Mouse (Mus musculus) heart, postnatal 36 days (tissue): ENCODE results near the gene Cnot6. TPM values are rescaled to one million over a fixed set of nuclear protein-coding genes. Genes with fewer than 3 reads are reported as not detected.

Experiments
- DNase-seq, 2 experiments: peaks; one replicate each; pipeline ENCODE4 v3.0.0; 2021 to 2022
- intact Hi-C: fragments of 180-260 bp; cut with DNase I; formaldehyde crosslinking; loops from one replicate; pipeline ENCODE4 v1.15.1; 2025
- total RNA-seq, 2 experiments: library from RNA; stranded (reverse); gene quantifications; 2 replicates each; pipeline ENCODE4 v1.2.3; 2021

Gene Cnot6
- total RNA-seq, 2 experiments from 2014 or later = 20.4 to 21.3 TPM

DNA sequence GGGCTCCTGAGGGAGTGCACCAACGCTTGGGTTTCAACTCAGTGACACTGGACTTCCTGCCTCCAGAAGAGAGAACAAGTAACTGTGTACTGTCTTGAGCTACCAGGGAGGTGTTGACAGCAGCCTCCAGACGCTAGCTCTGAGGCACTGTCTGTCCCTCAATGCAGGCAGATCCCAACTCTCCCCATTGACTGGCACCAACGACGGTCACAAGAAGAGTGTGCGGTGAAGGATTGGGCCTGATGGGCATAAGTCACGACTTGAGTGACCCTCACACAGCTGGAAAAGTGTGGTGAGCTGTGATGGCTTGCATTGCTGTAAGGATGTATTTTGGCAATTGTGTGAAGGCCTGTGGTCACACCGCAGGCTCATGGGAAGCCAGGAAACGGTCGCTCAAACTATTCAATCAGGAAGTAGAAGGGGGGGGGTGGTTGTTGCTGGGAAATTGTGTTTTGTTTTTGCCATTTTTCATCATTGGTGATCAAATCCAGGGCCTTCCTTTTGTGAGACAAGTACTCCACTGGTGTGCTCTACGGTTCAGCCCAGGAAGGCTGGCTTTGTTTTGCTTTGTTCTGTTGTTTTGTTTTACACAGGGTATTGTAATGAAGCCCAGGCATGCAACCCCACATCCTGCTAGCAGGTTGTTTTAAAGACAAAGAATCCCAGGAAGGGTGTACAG, 53.6 kb downstream of the Cnot6 start:
- intact Hi-C loops = no loop called here
- DNase-seq = peak in 1 of 2 experiments; percentile 26

DNA sequence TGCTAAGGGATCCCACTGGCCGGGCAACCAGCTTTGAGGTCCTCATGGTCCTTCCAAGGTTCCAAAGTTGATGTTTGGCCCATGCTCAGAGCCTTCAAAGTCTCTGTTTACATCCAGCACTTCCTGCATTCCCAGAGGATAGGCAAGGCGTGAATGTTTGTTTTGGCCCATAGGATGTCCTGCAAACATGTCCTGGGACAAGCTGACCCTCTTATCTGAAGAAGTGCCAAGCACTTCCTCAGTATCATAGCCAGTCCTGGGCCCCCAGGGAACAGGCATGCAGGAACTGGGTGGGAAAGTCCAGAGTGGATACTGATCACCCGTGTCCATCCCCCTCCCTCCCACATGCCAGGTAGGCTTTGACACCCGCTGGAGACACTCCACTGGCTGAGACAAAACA, 54.5 kb downstream of the Cnot6 start:
- intact Hi-C loops = no loop called here
- DNase-seq = peak in 1 of 2 experiments; percentile 17

DNA sequence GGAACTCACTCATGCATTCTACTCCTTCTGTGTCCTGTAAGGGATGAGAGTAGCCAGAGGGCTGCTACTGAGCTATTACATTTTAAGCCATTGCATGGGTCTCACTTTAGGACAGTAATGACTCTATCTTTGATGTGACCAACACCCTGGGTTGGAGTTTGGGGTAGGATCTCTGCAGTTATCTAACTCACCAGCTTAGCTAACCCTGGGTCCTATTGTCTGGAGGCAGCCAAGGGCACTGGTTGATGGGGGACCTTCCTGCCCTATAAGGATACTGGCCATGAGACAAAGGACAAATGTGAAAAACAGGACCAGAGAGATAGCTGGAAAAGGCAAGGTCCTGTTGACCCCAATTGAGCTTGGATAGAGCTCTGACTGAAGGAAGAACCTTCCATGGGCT, 57.0 kb downstream of the Cnot6 start:
- no peak for DNase-seq
- intact Hi-C loops = no loop called here

DNA sequence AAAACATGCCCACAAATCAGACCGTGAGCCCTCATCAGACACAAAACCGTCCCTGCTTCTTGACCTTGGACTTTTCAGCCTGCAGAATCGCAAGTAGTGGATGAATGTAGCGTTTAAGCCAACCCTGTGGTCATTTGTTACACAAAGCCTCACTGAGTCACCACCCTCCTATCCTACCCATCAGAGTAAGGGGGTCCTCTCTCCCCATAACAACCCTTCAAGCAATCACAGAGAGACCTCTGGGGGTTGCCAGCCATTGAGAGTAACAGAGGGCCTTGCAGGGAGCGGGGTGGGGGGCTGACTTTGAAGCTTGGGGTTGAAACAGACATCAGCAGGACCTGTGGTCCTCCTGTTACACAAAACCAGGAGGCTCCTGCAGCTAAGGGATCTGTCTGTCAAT, 57.9 kb downstream of the Cnot6 start:
- intact Hi-C loops = no loop called here
- no peak for DNase-seq

DNA sequence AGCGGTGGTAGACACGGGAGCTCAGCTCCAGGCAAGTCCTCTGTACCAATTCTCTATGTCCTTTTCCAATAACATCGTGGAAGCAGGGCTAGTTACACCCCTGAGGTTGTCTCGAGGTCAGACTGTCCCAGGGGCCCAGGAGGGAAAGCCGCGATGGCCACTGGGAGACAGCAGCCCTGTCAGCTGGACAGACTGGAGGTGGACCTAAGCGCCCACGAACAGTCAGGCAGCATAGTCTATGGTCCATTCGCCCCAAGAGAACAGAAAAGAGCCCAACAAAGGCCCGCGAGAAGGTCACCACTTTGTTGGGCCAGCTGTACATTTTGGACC, 59.5 kb downstream of the Cnot6 start:
- intact Hi-C loops = loop anchor here (2.0 kb wide), 3 partner anchors 60 to 216 kb away; partner anchors contain the start of gene Cnot6
- no peak for DNase-seq

DNA sequence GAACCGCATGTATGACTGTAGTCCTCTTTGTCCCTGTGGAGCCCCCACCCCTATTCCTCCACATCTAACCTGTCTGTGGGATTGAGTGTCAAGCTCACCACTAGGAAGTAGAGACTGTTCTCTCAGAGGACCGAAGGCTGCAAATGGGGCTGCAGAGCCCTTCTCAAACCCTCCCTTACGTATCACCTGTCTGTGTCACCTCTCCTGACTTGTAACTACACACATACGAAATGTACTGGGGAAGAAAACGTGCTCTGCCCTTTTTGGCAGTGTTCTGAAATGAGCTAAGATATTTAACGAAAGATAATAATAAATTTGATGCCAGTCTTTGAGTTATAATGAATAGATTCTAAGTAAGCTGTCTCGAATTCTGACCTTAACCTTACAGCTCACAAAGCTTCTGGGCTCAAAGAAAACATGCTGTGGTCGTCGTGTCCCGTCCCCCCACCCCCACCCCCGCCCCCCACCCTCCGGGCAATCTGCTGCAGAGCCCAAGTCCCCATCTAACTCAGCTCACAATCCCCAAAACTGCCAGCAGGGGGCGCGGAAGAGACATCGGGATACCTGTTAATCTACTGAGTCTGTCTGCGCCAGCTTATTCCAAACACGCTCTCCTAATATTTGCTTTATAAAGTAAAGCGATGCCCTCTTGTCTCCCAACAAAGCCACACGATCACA, 60.0 kb downstream of the Cnot6 start:
- intact Hi-C loops = loop anchor here (2.0 kb wide), 3 partner anchors 60 to 216 kb away; partner anchors contain the start of gene Cnot6
- peak; percentile 85 to 92 for DNase-seq

DNA sequence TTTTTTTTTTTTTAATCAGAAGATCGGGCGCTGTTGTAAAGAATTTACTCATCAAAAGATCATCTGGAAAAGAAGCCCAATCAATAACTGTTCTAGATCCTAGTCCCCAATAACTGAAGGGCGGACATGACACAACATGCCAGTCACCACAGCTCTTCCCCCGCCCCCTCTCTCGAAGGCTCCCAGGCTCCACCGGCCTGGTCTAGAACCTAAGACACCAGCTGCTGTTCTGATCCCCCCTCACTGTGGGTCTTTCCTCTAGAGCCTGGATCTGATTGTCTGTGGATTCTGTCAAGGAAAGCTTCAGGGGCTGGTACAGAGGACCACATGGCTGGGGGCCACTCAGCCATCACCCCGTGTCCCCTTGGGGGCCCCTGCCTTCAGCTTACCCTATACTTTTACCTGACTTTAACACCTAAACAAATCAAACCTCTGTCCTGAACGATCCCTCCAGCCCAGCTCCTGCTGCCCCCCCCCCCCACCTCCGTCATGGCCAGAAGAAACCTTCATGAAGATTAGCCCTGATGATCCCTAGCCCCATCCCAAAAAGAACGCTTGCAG, 60.7 kb downstream of the Cnot6 start:
- intact Hi-C loops = loop anchor here (2.0 kb wide), 3 partner anchors 61 to 217 kb away; partner anchors contain the start of gene Cnot6
- DNase-seq = no peak

DNA sequence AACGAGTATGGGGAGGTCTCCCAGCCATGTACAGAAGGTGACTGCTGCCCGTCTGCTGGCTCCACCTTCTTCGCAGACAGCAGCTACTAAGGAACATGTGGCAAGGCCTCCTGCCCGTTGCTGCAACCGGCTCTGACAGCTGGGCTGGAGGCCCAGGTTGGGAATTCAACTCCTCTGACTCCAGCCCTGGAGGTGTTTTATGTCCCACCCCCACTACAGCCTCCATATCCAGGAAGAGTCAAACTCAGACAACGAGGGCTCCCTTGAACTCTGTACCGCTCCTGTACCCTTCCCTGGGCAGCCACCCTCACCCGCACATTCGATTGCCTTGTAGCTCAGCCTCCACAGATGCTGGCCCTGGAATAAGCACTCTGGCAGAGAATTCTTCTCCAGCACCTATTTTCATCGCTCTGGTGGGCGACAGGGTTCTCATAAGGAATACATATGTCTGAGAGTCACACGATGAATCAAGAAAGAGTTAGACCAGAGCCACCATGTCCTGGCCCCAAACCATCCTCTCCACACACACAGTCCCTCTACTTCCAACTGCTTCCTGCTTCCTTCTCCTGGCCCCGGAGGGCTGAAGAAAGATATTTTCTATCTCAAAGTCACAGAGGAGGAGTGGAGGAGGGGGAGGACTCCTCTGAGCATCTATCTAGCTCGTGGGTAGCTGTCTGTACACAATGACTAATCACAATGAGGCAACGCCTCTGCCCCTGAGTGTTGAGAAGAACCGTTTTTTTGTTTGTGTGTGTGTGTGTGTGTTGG, 61.3 kb downstream of the Cnot6 start:
- DNase-seq = no peak
- intact Hi-C loops = no loop called here

DNA sequence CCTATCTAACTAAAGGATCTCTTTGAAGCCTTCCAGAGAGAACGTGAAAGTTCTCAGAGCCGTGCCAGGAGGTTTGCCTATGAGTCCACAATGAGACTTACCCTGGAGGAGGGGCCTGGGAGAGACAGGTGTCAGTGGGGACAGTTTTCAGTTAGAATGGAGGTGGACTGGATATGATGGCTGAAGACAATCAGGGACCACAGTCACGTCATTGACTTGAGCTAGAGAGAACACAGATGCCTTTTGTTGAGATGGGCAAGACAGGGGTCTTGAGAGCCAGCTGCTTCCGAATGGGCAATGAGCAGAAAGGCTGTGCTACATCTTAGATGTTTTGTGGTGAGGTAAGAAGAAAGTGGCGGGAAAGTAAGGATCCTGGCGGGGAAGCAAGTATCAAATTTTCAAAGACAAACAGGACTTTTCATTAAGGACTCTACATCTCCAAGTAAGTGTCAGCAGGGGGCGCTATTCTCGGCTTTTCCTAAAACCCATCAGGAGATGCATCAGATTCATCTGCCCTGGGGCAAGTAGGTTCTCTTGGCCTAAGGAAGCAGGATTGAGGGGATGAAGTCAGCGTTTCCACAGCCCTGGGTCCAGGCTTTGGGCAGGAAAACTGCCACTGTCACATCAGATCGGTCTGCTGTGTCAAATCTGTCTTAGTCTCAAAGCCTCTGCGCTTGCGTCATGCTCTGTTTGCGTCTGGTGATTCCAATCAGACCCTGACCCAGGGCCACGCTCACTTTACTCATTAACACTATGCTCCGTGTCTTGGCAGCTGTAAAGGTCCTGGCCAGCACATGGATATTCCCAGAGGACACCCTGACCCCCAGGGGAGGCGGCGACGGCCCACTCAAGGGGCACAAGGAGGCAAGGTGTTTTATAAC, 62.2 kb downstream of the Cnot6 start:
- no peak for DNase-seq
- intact Hi-C loops = no loop called here

DNA sequence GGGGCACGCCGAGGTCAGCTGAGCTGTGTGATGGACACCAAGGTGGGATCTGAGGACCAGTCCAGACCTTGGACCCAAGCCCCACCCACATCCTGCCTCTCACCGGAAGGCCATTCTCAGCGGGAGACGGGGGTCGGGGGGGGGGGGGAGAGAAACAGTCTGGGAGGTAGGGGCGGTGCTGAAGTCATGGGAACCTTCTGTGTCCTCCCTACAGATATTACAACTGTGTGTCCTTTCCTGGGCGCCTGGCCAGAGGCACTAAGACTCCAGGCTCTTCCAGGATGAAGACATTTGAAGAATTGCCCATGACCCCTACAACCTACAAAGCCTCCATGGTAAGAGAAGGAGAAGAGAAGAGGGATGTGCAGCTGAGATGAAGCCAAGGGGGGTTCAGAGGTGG, 66.8 kb downstream of the Cnot6 start:
- intact Hi-C loops = no loop called here
- no peak for DNase-seq

DNA sequence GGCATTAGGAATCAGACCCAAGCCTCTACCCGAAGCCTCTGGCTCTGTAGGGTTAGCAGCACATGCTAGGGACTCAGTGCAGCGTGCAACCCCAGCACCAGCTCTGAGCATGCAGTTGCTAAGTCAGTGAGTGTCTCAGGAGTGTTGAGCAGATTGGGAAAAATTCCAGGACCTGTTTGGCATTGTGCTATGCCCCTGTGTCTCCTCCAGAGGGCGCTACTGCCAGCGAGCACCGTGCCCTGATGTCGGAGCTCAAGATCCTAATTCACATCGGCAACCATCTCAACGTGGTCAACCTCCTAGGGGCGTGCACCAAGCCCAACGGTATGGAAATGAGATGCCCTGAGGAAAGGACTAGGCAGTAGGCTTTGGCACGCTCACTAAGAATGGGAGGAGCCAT, 76.1 kb downstream of the Cnot6 start:
- intact Hi-C loops = no loop called here
- DNase-seq = no peak

DNA sequence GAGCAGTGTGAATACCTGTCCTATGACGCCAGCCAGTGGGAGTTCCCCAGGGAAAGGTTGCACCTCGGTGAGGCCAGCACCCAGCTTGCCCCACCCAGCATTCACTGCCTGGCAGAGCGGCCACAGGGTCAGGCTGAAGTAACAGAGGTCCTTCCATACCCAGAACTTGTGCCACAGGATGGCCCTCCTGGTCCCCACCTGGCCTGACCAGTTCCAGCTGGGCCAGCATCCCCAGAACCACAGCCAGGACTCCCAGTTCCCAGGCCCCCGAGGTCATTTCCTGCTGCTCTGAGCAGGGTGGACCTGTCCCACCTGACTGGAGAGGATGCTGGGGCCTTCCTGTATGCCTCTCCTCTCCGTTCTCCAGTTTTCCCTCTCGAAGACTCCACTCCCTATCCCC, 76.9 kb downstream of the Cnot6 start:
- no peak for DNase-seq
- intact Hi-C loops = no loop called here

DNA sequence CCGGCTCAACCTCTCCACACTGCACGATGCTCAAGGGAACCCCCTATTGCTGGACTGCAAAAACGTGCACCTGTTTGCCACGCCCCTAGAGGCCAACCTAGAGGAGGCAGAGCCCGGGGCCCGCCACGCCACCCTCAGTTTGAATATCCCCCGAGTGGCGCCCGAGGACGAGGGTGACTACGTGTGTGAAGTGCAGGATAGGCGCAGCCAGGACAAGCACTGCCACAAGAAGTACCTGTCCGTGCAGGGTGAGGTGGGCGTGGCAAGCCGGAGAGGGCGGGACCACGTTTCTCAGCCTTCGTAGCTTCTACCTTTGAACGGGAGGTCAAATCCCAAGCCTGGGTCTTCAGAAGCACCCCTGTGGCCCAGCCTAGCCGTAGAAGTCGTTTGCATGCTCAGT, 78.4 kb downstream of the Cnot6 start:
- DNase-seq = no peak
- intact Hi-C loops = loop anchor here (5.0 kb wide), 1 partner anchor 37 kb away; no protein-coding TSS in a partner anchor

DNA sequence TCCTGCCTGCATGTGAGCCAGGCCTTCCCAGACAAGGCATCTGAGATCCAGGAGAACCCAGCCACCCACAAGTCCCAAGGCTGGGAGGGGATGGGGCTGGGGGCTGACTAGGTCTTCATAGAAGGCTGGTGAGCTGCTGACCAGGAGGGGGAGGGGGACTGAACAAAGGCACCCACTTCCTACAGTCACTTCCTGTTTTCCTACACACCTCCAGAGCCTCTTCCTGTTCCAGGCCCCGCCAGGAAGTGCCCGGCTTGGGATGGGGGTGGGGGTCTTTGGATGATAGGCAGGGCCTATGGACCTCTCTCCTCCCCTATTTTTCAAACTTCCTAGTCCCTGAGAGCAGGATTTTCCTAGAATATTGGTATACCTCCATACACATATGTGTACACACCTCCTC, 80.3 kb downstream of the Cnot6 start:
- intact Hi-C loops = loop anchor here (5.0 kb wide), 1 partner anchor 35 kb away; no protein-coding TSS in a partner anchor
- no peak for DNase-seq

DNA sequence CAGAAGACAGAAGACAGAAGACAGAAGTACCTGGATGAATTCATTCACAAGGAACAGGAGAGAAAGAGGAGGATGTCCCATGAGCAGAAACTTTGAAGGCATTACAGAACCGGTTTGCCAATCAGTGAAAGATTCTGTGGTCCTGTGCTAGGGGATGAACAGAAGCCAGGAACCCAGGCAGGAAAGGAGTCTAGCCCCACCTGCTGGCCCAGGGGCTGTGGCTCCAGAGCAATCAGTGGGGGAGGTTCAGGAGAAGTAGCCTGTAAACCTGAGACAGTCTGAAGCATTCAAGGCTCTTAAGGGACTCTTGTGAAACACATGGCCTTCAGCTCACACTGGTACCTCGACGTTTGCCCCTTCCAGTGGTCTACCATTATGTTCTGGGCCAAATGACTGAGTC, 81.4 kb downstream of the Cnot6 start:
- no peak for DNase-seq
- intact Hi-C loops = loop anchor here (5.0 kb wide), 1 partner anchor 34 kb away; no protein-coding TSS in a partner anchor

DNA sequence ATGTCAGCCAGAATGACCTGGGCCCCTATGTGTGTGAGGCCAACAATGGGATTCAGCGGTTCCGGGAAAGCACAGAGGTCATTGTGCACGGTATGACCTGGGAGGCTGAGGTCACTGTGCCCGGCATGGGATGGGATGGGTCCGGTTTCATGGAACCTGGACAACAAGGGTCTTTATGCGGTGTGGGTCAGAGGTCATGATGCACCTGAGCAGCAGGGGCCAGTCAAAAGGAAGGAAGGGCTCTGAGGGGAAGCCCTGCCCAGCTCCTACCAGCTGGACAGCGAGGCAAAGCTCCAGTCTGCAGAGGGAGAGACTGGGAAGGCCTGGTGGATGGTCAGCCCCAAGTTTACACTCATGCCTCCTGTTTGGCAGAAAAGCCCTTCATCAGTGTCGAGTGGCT, 85.8 kb downstream of the Cnot6 start:
- DNase-seq = no peak
- intact Hi-C loops = no loop called here

DNA sequence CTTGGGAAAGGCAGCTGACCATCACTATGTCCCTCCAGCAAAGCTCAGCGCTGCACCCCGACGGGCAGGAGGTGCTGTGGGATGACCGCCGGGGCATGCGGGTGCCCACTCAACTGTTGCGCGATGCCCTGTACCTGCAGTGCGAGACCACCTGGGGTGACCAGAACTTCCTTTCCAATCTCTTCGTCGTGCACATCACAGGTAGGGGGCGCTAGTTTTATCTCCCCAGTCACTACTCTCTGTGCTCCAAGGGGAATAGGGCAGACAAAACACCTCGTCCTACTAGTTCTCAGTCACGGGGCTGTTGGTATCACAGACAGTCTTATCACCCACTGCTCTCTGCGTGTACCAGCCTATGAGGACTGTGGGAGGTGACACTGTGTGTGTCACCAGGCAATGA, 86.7 kb downstream of the Cnot6 start:
- intact Hi-C loops = no loop called here
- no peak for DNase-seq

DNA sequence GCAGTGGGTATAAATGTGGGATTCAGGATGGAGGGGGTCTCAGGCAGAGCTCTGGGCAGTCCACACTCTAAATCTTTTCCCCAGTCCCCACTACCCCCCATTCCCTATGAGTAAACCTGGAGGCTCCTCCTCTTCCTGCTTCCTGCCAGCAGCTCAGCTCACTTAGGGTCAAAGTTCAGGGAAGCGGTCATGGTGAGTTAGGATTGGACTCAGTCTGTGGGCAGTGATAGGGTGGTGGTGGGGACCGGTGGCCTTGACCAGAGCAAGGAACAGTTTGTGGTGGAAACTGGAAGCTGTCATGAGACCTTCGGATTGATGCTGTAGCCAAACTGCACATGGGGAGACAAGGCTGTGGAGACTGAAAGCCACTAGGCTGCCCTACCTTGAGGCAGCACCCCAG, 88.4 kb downstream of the Cnot6 start:
- intact Hi-C loops = no loop called here
- no peak for DNase-seq

DNA sequence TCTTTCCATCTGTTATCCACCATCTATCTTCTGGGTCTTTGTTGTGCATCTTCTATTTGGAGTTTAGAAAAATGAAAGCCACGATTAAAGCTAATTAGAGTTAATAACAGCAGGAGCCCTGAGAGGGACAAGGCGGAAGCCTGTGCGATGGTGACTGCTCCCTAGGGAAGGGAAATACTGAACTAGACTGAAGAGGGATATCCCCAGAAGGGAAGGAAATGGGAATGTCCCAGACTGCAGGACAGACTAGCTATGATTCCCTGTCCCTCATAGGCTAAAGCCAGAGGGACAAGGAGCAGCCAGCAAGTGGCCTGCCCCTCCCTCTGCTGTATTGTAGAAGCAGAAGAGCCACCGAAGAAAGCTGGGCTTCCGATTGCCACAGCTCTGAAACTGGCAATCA, 90.6 kb downstream of the Cnot6 start:
- intact Hi-C loops = no loop called here
- no peak for DNase-seq
